Mouse (Mus musculus): ENCODE measurements around the gene Atp1b1.

- TF ChIP-seq POLR2A (IDR thresholded peaks at IDR 0.05; ENCODE audit: borderline replicate concordance, control insufficient read depth, low read depth, low read length) (no peak), CTCF (IDR thresholded peaks at IDR 0.05; ENCODE audit: control insufficient read depth, insufficient read depth, low read length) (no peak)
Measured at GRCm38 (mm10) chr1:164483728-164484127, 25.6 kb upstream of the Atp1b1 start.

Data from bone marrow, adult 2 months (tissue).